Mouse (Mus musculus) neural tube, embryonic 14.5 days (tissue): Measurements from ENCODE around the gene Krtcap3. TPM values are rescaled to one million over a fixed set of nuclear protein-coding genes. Genes with fewer than 3 reads are reported as not detected.
A peak's percentile ranks its signal among the peaks of the same experiment; 100 is the strongest.

Experiments
- ATAC-seq: fragments of 200-750 bp; cut with Nextera tagmentation; 2 replicates; pipeline ENCODE4 v1.8.0; 2017; ENCODE audit warnings: low read depth, mild to moderate bottlenecking, moderate TSS enrichment, moderate library complexity
- H3K27ac ChIP-seq: fragments of 300-500 bp; sonication (generic); 2 replicates; pipeline ENCODE4 v1.5.1; 2014; ENCODE audit warnings: low read depth, mild to moderate bottlenecking, control low read depth, low read length, moderate library complexity, mixed read lengths
- H3K27me3 ChIP-seq: fragments of 300-500 bp; sonication (generic); 2 replicates; pipeline ENCODE4 v1.6.1; 2014; ENCODE audit warnings: low read length; ENCODE audit not compliant: control insufficient read depth, insufficient read depth
- H3K36me3 ChIP-seq: fragments of 300-500 bp; sonication (generic); 2 replicates; pipeline ENCODE4 v1.6.1; 2014; ENCODE audit warnings: low read length, mixed read lengths; ENCODE audit not compliant: control insufficient read depth, insufficient read depth
- H3K4me1 ChIP-seq: fragments of 300-500 bp; sonication (generic); 2 replicates; pipeline ENCODE4 v1.6.1; 2014; ENCODE audit warnings: low read length; ENCODE audit not compliant: control insufficient read depth, insufficient read depth
- H3K4me2 ChIP-seq: fragments of 300-500 bp; sonication (generic); 2 replicates; pipeline ENCODE4 v1.6.1; 2014; ENCODE audit warnings: mild to moderate bottlenecking, low read depth, low read length, control low read depth
- H3K4me3 ChIP-seq: fragments of 300-500 bp; sonication (generic); 2 replicates; pipeline ENCODE4 v1.5.1; 2014; ENCODE audit warnings: low read depth, low read length, control low read depth, mixed read lengths
- H3K9ac ChIP-seq: fragments of 300-500 bp; sonication (generic); replicated peaks from 2 replicates; pipeline ENCODE4 v1.6.1; 2014; ENCODE audit warnings: low read depth, mild to moderate bottlenecking, control low read depth, low read length, mixed read lengths
- H3K9me3 ChIP-seq: fragments of 300-500 bp; sonication (generic); 2 replicates; pipeline ENCODE4 v1.6.1; 2016; ENCODE audit warnings: low read length; ENCODE audit not compliant: control insufficient read depth
- WGBS: fragments of 180-500 bp; shearing (Covaris S2); extraction: QIAGEN DNeasy Blood & Tissue Kit; methylation state at CpG from one replicate; pipeline ENCODE4 v1.1.7; 2014; 5-methylcytosine and 5-hydroxymethylcytosine counted together
- polyA plus RNA-seq: library from polyadenylated mRNA; unstranded; fragments of >200 nt; fragmentation: Nextera tagmentation; extraction: Ambion mirVana; gene quantifications from 2 replicates; pipeline ENCODE4 v1.2.1, GENCODE M21; 2014

Gene Krtcap3
- polyA plus RNA-seq, 1 experiment from 2014 or later: 2.7 TPM

GRCm38 (mm10) chr5:31290521-31291360 lies 39.2 kb downstream of the Krtcap3 start, which contains the start of gene Ift172:
TSS of gene Ift172 (minus strand) at chr5:31291116.
- no peaks in the 10 kb centered on the region for H3K9me3 ChIP-seq
- no peaks in the 10 kb centered on the region for H3K27me3 ChIP-seq
- peaks cover 16% of the 10 kb centered on the region for H3K4me1 ChIP-seq
- H3K4me3 ChIP-seq: peak within 1 kb of the TSS; percentile 38
- H3K36me3 ChIP-seq: peaks cover 25% of the 10 kb centered on the region
- peak; percentile 91 for ATAC-seq
- peak within 1 kb of the TSS; percentile 50 for H3K9ac ChIP-seq
- peak within 1 kb of the TSS; percentile 93 for H3K4me2 ChIP-seq
- WGBS: 3% methylated on average over 45 of the region's 45 CpGs
- peak within 1 kb of the TSS; percentile 86 for H3K27ac ChIP-seq

DNA sequence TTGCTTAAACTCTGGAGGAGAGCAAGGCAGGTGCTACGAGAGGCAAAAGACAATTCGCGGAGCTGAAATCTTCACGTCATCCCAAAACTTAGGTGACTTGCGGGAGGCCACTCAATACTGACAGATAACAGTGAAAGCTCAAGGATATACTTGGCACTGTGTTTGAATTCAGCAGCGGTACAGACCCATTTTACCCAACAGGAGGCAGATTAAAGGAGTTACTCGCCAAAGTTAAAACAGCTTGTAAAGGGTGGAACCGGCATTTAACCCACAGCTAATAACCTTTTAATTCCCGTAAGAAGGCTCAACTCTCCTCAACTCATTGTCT lies 39.8 kb downstream of the Krtcap3 start:
- no peak for ATAC-seq
- Histone ChIP-seq H3K27ac (peak overlapping the region; percentile 86), H3K4me3 (peak overlapping the region; percentile 38), H3K4me1 (peaks cover 16% of the 10 kb centered on the region), H3K9me3 (no peaks in the 10 kb centered on the region), H3K36me3 (peaks cover 20% of the 10 kb centered on the region), H3K27me3 (no peaks in the 10 kb centered on the region), H3K4me2 (peak overlapping the region; percentile 93), H3K9ac (peak overlapping the region; percentile 50)
- 3% methylated on average over 9 of the region's 9 CpGs for whole genome bisulfite sequencing

DNA sequence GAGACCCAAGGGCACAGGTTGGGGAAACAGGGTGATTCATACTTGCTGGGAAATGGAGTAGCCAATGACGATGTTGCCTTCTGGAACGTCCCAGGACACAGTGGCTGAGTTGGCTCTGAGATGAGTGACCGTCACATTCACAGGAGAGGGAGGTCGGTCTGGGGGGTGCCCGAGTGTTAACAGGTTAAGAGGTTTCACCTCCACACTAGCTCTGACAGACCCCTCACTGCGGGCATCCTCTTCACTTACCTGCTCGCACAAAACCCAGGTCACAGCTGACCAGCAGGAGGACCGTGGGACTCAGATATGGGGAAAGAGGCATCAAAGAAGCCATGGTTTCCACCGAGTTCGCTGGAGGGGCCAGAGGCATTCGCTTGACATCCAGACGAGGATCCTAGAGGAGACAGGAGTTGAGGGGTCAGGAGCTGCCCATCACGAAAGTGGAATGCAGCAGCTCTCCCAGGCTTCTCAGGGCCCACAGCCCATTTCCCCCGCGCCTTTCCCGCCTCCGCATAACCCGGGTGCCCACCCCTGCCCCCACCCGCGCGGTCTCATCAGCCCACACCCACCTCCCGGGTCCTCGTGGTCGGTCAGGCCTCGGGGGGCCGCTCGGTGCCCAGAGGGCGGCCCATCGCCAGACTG lies 43.6 kb downstream of the Krtcap3 start:
- 5% methylated on average over 29 of the region's 29 CpGs for whole genome bisulfite sequencing
- Histone ChIP-seq H3K9me3 (no peaks in the 10 kb centered on the region), H3K36me3 (peaks cover 12% of the 10 kb centered on the region), H3K9ac (peak overlapping the region; percentile 97), H3K4me3 (peak overlapping the region; percentile 93), H3K4me1 (peaks cover 16% of the 10 kb centered on the region), H3K4me2 (peak overlapping the region; percentile 95), H3K27ac (peak overlapping the region; percentile 82), H3K27me3 (no peaks in the 10 kb centered on the region)
- ATAC-seq: peak; percentile 28

DNA sequence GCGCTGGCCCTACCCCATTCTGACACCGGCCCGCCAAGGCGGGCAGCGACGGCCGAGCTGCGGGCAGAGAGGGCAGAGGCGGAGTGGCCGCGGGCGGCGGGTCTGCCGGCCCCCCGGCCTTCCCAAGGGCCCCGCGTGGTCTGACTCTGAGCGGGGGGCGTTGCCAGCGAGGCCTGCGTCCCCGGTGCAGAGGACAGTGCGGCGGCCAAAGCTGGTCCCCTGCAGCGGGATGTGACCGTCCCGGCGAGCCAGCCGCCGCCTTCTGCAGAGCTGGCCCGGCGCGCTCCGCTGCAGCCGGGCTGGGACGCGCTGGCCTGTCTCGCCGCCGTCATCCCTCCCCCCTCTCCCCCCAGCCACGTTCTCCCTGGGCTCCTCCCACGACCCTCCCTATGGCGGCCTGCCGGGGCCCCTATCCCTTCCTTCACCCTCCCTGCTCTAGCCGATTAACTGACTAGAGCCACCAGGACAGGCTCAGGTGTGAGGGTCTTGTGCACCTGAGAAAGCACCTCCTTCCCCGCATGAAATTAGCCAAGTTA lies 44.2 kb downstream of the Krtcap3 start, which contains the start of gene Fndc4:
TSS of gene Fndc4 (minus strand) at position 475 of the 536 bp plus-strand sequence.
- Histone ChIP-seq H3K4me3 (peak within 1 kb of the TSS; percentile 93), H3K27ac (peak within 1 kb of the TSS; percentile 82), H3K4me1 (peaks cover 16% of the 10 kb centered on the region), H3K4me2 (peak within 1 kb of the TSS; percentile 95), H3K27me3 (no peaks in the 10 kb centered on the region), H3K9ac (peak within 1 kb of the TSS; percentile 97), H3K36me3 (peaks cover 12% of the 10 kb centered on the region), H3K9me3 (no peaks in the 10 kb centered on the region)
- ATAC-seq: peak; percentile 81
- WGBS: 1% methylated on average over 18 of the region's 46 CpGs

- H3K4me1 ChIP-seq: peaks cover 13% of the 10 kb centered on the region
- H3K27ac ChIP-seq: no peak within 1 kb of the TSS
- no peaks in the 10 kb centered on the region for H3K27me3 ChIP-seq
- no peak within 1 kb of the TSS for H3K9ac ChIP-seq
- 84% methylated on average over 13 of the region's 13 CpGs for WGBS
- peak within 1 kb of the TSS; percentile 93 for H3K4me3 ChIP-seq
- H3K4me2 ChIP-seq: peak within 1 kb of the TSS; percentile 95
- no peaks in the 10 kb centered on the region for H3K9me3 ChIP-seq
- no peak for ATAC-seq
- H3K36me3 ChIP-seq: peaks cover 12% of the 10 kb centered on the region
These were observed 45.7 kb downstream of the Krtcap3 start, which contains the start of gene Gckr for GRCm38 (mm10) chr5:31297047-31297757. TSS of gene Gckr (plus strand) at chr5:31297443.

- peaks cover 8% of the 10 kb centered on the region for H3K36me3 ChIP-seq
- no peaks in the 10 kb centered on the region for H3K9me3 ChIP-seq
- H3K4me3 ChIP-seq: no peak overlapping the region
- ATAC-seq: no peak
- WGBS: 88% methylated on average over 3 of the region's 3 CpGs
- H3K4me1 ChIP-seq: peaks cover 13% of the 10 kb centered on the region
- no peak overlapping the region for H3K27ac ChIP-seq
- no peaks in the 10 kb centered on the region for H3K27me3 ChIP-seq
- H3K4me2 ChIP-seq: no peak overlapping the region
- no peak overlapping the region for H3K9ac ChIP-seq
These were observed 46.5 kb downstream of the Krtcap3 start for GRCm38 (mm10) chr5:31297981-31298380.

DNA sequence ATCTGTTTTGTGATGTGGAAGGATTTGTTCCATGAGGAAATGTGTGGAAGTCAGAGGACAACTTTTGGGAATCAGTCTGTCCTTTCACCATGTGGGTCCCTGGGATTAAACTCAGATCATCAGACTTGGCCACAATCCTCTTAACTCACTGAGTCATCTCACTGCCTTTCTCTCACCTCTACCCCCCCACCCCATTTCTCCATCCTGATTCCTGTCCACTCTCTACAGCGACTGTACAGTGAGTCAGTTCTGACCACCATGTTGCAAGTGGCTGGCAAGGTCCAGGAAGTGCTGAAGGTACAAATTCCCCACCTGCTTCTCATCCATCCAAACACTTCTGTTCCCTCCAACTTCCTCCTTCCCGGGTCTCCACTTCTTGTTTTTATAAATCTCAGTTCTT lies 47.0 kb downstream of the Krtcap3 start:
- no peak for ATAC-seq
- no peaks in the 10 kb centered on the region for H3K27me3 ChIP-seq
- WGBS: 72% methylated on average over 2 of the region's 2 CpGs

GRCm38 (mm10) chr5:31301866-31302265 lies 50.4 kb downstream of the Krtcap3 start:
- no peaks in the 10 kb centered on the region for H3K9me3 ChIP-seq
- no peak for ATAC-seq
- no peaks in the 10 kb centered on the region for H3K36me3 ChIP-seq
- H3K27ac ChIP-seq: no peak overlapping the region
- no peak overlapping the region for H3K4me3 ChIP-seq
- H3K27me3 ChIP-seq: no peaks in the 10 kb centered on the region
- no peak overlapping the region for H3K9ac ChIP-seq
- no peak overlapping the region for H3K4me2 ChIP-seq
- WGBS: 71% methylated on average over 8 of the region's 8 CpGs
- no peaks in the 10 kb centered on the region for H3K4me1 ChIP-seq

More for the DNA sequence above, 47.0 kb downstream of the Krtcap3 start:
- Histone ChIP-seq H3K4me3 (no peak overlapping the region), H3K27ac (no peak overlapping the region), H3K9ac (no peak overlapping the region), H3K9me3 (no peaks in the 10 kb centered on the region), H3K4me1 (peaks cover 13% of the 10 kb centered on the region), H3K4me2 (no peak overlapping the region), H3K36me3 (peaks cover 3% of the 10 kb centered on the region)
